Mouse (Mus musculus) spleen, embryonic (tissue): ENCODE results near the gene Epx.

Experiments
- CTCF ChIA-PET: fragments of 350-600 bp; sonication (Branson Sonifier 250); formaldehyde crosslinking; loops from one replicate; lab custom pipeline; 2022; lab: Charles Lee

The Epx gene

GRCm38 (mm10) chr11:87875436-87875835 is at the start of gene Epx:
Gene Epx (minus strand): TSS chr11:87875536.
- CTCF ChIA-PET, result no interaction called here

GRCm38 (mm10) chr11:87920966-87921365 is 45.6 kb upstream of the Epx start, which contains the start of gene Olfr464:
Gene Olfr464 (minus strand): TSS chr11:87920967.
- CTCF ChIA-PET, result no interaction called here

- CTCF ChIA-PET, result no interaction called here
These were observed 45.0 kb upstream of the Epx start for GRCm38 (mm10) chr11:87920301-87920700.

- CTCF ChIA-PET, result no interaction called here
These were observed 40.7 kb upstream of the Epx start for GRCm38 (mm10) chr11:87916005-87916404.

- CTCF ChIA-PET, result no interaction called here
These were observed 29.0 kb upstream of the Epx start for GRCm38 (mm10) chr11:87904331-87904730.

GRCm38 (mm10) chr11:87897287-87897686 is 22.0 kb upstream of the Epx start, which contains the start of gene Olfr463:
Gene Olfr463 (minus strand): TSS chr11:87897387.
- CTCF ChIA-PET, result no interaction called here

GRCm38 (mm10) chr11:87892168-87892567 is 16.8 kb upstream of the Epx start, which contains the start of gene Olfr462:
Gene Olfr462 (minus strand): TSS chr11:87892268.
- CTCF ChIA-PET, result no interaction called here

GRCm38 (mm10) chr11:87884856-87885255 is 9.5 kb upstream of the Epx start:
- CTCF ChIA-PET, result no interaction called here

GRCm38 (mm10) chr11:87883493-87883892 is 8.2 kb upstream of the Epx start:
- CTCF ChIA-PET, result interaction anchor here (0.6 kb wide), 1 partner anchor 103 kb away, joined by 12 read pairs; no protein-coding TSS in a partner anchor

GRCm38 (mm10) chr11:87881714-87882113 is 6.4 kb upstream of the Epx start:
- CTCF ChIA-PET, result no interaction called here

GRCm38 (mm10) chr11:87879826-87880225 is 4.5 kb upstream of the Epx start:
- CTCF ChIA-PET, result no interaction called here

GRCm38 (mm10) chr11:87871766-87872165 is 3.6 kb downstream of the Epx start:
- CTCF ChIA-PET, result interaction anchor here (0.6 kb wide), 1 partner anchor 528 kb away, joined by 3 read pairs; no protein-coding TSS in a partner anchor

GRCm38 (mm10) chr11:87870096-87870495 is 5.2 kb downstream of the Epx start:
- CTCF ChIA-PET, result no interaction called here

GRCm38 (mm10) chr11:87866891-87867290 is 8.4 kb downstream of the Epx start:
- CTCF ChIA-PET, result interaction anchor here (0.6 kb wide), 1 partner anchor 83 kb away, joined by 6 read pairs; no protein-coding TSS in a partner anchor

- CTCF ChIA-PET, result no interaction called here
These were observed 12.5 kb downstream of the Epx start for GRCm38 (mm10) chr11:87862805-87863204.

- CTCF ChIA-PET, result no interaction called here
These were observed 14.9 kb downstream of the Epx start for GRCm38 (mm10) chr11:87860426-87860825.

- CTCF ChIA-PET, result no interaction called here
These were observed 16.1 kb downstream of the Epx start for GRCm38 (mm10) chr11:87859273-87859672.

GRCm38 (mm10) chr11:87854550-87854949 is 20.8 kb downstream of the Epx start:
- CTCF ChIA-PET, result no interaction called here

GRCm38 (mm10) chr11:87853597-87853954 is 21.8 kb downstream of the Epx start:
- CTCF ChIA-PET, result no interaction called here

- CTCF ChIA-PET, result no interaction called here
These were observed 22.4 kb downstream of the Epx start, which contains the start of gene Mks1 for GRCm38 (mm10) chr11:87852690-87853596. Gene Mks1 (plus strand): TSS chr11:87853215.

GRCm38 (mm10) chr11:87847884-87848283 is 27.5 kb downstream of the Epx start:
- CTCF ChIA-PET, result no interaction called here

- CTCF ChIA-PET, result no interaction called here
These were observed 28.3 kb downstream of the Epx start for GRCm38 (mm10) chr11:87846968-87847600.
